Mouse (Mus musculus) T-helper 1 cell (primary cell): ENCODE measurements around the gene Olfr709-ps1.
"Not testable (repeated sequence)": the region's sequence is repeated elsewhere in the genome, so short reads cannot be mapped to it uniquely, and the experiment has no call there.

Experiments used
- in situ Hi-C: fragments of 300-600 bp; cut with MboI, MseI; formaldehyde crosslinking; loops from one replicate; pipeline ENCODE4 v1.15.1; 2025; ENCODE audit warnings: high pct_unique_total_duplicates

Olfr709-ps1 gene

GRCm38 (mm10) chr7:106932119-106932518, at the start of gene Olfr709-ps1:
Gene Olfr709-ps1, minus strand, starts transcription at chr7:106932219.
- in situ Hi-C loops = no loop called here

- in situ Hi-C loops = no loop called here
These were observed 43.3 kb upstream of the Olfr709-ps1 start, which contains the start of gene Olfr711 for GRCm38 (mm10) chr7:106975353-106975752. Gene Olfr711, minus strand, starts transcription at chr7:106975453.

GRCm38 (mm10) chr7:106967503-106967902, 35.5 kb upstream of the Olfr709-ps1 start:
- in situ Hi-C loops = loop anchor here (5.0 kb wide), 1 partner anchor 80 kb away; no protein-coding TSS in a partner anchor

GRCm38 (mm10) chr7:106963837-106964236, 31.8 kb upstream of the Olfr709-ps1 start, which contains the start of gene Olfr6:
Gene Olfr6, minus strand, starts transcription at chr7:106963937.
- in situ Hi-C loops = no loop called here

GRCm38 (mm10) chr7:106948212-106948611, 16.2 kb upstream of the Olfr709-ps1 start, which contains the start of gene Olfr710:
Gene Olfr710, minus strand, starts transcription at chr7:106948312.
- in situ Hi-C loops = no loop called here

- in situ Hi-C loops = not testable (repeated sequence)
These were observed 11.1 kb downstream of the Olfr709-ps1 start for GRCm38 (mm10) chr7:106920961-106921360.

GRCm38 (mm10) chr7:106907676-106908075, 24.3 kb downstream of the Olfr709-ps1 start, which contains the start of gene Olfr1532-ps1:
Gene Olfr1532-ps1, plus strand, starts transcription at chr7:106908001.
- in situ Hi-C loops = no loop called here

GRCm38 (mm10) chr7:106901141-106901540, 30.9 kb downstream of the Olfr709-ps1 start, which contains the start of gene Olfr707:
Gene Olfr707, minus strand, starts transcription at chr7:106901241.
- in situ Hi-C loops = not testable (repeated sequence)

GRCm38 (mm10) chr7:106888062-106888461, 44.0 kb downstream of the Olfr709-ps1 start, which contains the start of gene Olfr706:
Gene Olfr706, minus strand, starts transcription at chr7:106888162.
- in situ Hi-C loops = no loop called here

GRCm38 (mm10) chr7:106876791-106877190, 55.2 kb downstream of the Olfr709-ps1 start, which contains the start of gene Olfr705:
Gene Olfr705, minus strand, starts transcription at chr7:106876891.
- in situ Hi-C loops = no loop called here
